Mouse (Mus musculus) c-Kit-positive CD71-negative TER-119-negative erythroid progenitor cells, embryonic 14.5 days (primary cell): ENCODE data around the gene Cobl.

Experiments
- DNase-seq: peaks from one replicate; pipeline ENCODE4 v3.0.0-alpha.2; 2013; ENCODE audit warnings: low read depth

Cobl gene

DNA sequence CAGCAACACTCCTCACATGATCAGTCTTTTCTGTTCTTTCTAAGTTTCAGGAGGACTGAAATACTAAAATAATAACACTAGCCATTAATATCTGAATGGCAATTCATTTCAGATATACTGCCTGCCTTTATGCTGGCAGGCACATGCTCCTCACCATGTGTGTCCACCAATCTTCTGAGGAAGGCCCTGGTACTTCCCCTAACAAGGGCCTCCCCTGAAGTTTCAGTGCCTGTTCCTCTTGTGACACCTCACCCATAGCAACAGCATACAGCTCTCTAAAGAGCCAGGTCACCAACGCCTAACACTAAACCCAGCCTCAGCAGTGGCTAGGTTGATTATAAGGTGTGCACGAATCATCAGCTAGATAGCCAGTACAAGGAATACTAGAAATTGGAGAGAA is 20.5 kb downstream of the Cobl start:
- DNase-seq = no peak

DNA sequence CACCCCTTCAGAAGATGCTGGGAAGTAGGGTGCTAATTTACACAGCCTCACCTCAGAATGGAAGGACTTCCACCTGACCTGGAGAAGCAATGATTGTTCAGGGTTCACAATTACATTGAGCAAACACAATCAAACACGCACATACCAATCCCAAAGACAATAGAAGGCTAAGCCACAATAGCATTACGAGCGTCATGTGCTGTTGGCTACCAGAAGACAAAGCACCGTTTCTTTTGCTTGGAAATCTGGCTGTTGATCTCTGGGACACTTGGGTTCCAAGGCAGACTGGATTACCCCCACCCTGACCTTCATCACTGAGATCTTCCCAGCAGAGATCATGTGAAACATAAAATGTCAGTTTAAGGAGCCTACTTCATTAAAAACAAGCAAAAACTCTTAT is 21.1 kb downstream of the Cobl start:
- no peak for DNase-seq

DNA sequence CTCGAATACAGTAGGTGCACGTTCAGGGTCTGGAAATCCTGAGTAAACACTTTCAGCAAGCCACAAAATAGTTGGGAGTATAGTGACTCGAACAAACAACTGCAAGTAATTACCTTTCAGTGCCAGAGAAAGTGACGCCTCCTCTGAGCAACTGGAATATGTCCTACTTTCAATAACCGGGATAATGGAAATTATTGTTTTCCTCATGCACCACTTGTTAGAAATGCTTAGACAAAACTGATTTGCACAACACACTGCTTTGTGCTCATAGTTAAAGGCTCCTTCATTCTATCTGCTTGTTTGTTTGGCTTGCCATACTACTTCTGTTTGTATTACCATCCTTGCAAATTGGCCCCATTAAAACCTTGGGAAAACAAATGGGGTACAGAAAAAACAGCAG is 21.6 kb downstream of the Cobl start:
- no peak for DNase-seq

DNA sequence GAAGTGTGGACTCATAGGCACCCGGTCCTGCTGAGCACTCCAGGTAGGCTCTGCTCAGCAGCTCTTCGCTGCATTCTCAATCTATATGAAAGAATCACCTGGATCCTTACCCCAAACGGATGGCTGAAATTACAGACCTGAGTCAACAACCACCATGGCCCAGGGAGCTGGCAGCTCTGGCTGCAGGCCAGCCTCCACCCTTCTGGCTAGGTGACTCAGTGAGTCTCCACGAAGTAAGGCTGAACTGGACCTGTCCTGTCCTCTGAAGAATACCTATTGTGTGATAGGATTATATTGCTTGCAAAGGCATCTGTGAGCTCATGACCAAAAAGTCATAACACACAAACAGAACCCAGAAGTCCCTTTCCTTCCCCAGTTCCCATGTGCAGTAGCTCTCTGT is 22.5 kb downstream of the Cobl start:
- no peak for DNase-seq

DNA sequence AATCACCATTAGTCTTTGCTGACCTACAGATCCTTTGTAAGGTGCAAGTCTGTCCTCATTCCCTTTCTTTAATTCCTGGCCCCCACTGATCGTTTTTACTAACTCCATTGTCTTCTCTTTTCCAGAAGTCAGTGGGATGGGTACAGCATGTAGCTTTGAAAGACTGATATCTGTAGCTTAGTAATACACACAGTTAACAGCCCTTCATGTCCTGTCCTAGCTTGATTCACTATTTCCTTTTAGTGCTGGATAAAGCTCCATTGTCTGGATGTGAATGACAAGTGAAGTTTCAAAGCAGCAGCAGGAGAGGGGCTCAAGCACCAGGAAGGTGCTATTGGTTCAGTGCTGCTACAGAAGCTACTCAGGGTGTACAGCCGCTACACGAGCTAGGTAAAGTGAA is 28.9 kb downstream of the Cobl start:
- no peak for DNase-seq

DNA sequence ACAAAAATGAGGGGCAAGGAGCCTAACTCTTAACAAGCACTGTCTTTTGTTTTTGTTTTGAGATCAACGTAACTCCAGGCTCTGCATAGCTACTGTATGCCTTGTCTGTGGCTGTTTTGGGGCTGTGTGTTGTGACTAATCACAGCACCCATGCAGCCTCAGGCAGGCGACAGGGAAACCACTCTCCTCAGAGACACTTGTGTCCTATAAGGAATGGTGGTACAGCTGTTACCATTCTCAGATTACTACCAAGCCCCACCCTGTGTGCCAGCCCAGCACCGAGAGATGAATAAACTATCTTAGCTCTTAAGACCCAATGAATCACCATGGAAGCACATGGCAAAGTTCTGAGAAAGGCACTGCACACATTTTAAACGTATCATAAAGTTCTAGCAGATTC is 29.7 kb downstream of the Cobl start:
- DNase-seq = no peak

DNA sequence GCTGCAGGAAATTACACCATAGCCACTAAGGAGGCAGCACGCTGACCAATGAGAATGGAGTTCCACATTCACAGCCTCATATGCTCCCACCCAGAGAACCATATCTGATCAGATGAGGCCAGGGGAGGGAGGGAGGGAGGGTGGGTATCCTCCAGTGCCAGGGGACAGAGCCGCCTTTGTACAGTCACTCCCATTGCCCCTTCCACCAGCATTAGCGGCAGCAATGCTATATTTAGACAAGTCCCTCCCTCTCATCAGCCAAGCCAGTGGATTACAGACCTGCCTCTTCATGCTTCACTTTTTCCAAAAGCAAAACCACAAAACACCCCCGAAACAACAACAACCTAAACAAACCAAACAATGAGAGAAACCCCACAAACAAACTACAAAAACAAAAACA is 30.2 kb downstream of the Cobl start:
- DNase-seq = no peak

DNA sequence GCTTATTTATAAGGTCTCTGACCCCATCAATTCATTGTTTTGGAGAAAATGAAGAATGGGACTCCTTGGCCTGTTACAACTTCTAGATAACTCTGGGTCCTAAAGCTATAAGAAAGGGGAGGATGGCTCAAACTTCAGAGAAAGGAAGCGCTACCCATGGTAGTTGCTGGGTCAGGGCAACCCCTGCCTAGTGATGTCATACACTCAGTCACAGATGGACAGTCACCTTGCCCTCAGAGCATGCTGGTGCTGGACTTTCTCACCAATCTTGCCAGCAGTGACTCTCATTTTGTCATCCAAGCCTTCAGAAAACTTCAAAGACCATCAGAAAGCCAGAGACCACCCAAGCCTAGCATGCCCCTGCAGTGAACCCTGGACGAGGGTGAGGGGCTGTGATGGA is 32.8 kb downstream of the Cobl start:
- no peak for DNase-seq

DNA sequence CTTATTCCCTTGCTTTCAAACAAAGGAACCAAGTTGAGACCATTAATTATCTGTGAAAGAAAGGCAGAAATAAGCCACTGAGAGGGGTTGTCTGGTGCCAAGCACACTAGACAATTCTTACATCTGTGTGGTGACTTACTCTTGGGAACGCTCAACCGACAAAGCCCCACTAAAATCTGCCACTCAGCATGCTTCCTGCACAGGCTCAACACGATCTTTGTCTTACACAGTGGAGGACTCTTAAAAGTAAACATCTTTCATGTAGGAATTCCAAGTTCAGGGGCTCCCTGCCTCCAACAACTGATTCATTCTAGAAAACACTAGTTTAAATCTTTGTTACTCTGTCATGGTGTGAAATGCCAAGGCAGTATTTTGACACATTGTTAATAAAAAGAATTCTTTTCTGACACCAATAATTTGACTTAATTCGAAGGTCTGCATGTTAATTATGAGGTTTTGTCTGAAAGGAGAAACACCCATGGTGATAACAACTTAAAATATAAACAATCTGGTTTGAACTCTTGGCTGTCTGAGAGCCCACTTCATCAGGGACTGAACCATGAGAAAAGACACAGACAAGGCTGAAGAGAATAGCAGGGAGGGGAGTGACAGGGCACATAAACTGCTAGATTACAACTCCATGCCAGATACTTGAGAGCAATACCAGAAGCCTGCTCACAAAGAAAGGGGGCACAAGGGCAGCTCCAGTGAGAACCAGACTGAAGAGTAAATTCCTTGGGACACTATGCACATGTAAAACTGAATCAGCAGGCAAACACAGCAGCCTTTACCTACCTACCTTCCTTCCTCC is 34.3 kb downstream of the Cobl start:
- DNase-seq = no peak

DNA sequence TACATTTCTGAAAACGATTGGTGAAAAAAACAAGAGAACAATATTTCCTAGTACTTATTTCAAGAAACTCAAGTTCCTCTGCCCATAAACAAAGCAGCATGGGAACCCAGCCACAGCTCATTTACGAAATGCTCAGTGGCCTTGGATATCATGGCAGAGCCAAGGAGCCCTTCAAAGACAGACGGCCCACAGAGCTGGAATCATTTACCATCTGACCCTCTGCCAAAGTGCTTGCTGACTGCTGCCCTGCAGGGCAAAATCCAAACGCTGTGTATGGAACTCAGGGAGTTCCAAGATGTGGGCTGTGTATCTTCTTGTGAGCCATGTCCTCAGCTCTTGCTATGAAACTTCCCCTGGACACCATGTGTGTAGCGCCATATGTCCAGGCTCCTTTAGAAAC is 38.0 kb downstream of the Cobl start:
- DNase-seq = no peak

DNA sequence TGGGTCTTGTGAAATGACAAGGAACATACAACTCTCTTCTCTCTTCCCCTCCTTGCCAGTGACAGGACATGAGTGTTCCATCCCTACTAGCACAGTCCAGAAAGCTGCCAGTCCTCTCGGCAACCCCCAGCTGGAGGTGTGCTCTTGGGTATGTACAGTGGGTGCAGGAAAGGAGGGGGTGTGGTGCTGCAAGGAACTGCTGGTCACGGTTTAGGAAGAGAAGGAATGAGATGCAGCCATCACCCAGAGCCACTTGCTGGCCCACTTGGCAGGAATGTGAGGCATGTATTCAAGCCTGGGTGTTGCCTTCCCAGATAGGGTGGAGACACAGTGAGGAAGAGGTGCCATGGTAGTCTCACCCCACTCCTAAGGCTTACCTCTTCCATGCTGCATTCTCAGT is 40.6 kb downstream of the Cobl start:
- DNase-seq = no peak

DNA sequence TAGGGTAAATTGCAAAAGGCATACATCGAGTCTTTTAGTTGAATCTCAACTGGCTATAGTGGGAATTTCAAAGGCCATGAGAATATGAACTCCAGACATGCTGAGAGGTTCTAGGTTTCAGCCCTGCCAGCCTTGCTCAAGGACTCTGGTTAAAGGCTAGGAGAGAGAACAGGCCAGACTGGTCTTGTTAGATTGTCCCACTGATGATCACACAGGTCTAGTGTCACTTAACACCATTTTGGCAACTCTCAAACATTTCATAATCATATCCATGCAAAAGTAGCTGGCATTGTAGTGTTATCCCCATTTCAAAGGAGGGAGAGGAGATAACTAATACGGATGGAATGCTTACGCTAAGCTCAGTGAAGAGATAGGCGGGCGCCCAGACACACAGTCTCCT is 43.6 kb downstream of the Cobl start:
- DNase-seq = no peak

DNA sequence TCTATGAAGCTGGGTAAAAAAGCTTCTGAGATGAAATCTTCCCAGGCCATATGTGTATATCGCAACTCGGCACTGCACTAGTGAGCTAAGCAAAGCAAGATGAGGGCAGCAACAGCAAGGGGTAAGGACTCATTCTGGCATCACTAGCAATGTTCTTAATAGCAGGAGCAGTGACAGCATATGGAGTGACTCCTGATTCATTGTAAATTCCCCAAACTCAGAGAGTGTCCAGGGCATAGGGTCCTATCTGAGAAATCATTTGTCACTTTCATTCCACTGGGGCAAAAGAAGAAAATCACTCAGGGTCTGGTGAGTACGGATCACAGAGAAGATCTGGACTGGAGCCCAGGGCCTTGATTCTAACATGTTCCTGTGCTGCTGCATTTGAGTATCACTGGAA is 44.6 kb downstream of the Cobl start:
- DNase-seq = no peak

DNA sequence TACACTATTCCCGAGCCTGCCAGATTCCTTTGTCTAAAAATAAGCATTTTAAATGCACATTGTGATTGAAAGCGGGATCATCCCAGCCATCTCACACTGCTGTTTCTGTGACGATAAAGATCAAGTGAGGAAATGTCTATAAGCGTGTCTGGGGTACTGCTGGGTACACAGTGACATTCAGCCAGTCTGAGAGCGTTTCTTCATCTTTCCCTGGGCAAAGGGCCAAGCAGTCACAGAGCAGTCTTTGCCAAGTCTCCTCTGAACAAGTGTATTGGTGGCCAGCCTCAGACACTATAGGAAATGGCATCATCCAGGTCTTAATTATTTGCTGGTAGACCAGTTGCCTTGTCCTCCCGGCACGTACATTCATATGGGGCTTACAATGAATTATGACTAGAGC is 47.9 kb downstream of the Cobl start:
- DNase-seq = no peak

DNA sequence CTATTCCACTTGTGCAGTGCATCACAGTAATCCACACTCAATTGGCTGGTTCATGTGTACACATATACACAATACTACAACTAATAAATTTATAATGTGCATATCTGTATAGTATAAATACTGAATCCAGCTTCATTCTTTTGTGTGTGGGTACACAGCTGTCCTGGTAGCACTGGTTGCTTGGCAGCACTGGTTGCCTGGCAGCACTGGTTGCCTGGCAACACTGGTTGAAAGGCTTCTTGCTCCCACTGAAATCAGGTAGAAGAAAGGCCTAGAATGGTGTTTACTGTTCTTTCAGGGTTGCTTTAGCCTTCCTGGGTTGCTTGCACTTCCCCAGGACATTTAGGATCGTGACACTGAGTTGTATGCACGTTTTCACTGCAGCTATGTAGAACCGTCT is 49.4 kb downstream of the Cobl start:
- no peak for DNase-seq

DNA sequence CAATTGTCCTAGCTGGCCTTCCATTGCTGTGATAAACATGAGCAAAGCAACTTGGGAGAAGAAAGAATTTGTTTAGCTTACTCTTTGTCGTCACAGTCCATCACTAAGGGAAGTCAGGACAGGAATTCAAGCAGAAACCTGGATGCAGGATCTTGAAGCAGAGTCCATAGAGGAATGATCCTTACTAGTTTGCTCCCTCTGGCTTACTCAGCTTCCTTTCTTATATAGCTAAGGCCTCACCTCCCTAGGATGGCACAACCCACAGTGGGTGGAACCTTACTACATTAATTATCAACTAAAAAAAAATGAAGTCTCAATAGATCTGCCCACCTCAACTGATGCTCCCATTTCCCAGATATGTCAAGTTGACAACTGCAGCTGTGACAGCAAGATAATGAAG is 52.8 kb downstream of the Cobl start:
- DNase-seq = no peak

DNA sequence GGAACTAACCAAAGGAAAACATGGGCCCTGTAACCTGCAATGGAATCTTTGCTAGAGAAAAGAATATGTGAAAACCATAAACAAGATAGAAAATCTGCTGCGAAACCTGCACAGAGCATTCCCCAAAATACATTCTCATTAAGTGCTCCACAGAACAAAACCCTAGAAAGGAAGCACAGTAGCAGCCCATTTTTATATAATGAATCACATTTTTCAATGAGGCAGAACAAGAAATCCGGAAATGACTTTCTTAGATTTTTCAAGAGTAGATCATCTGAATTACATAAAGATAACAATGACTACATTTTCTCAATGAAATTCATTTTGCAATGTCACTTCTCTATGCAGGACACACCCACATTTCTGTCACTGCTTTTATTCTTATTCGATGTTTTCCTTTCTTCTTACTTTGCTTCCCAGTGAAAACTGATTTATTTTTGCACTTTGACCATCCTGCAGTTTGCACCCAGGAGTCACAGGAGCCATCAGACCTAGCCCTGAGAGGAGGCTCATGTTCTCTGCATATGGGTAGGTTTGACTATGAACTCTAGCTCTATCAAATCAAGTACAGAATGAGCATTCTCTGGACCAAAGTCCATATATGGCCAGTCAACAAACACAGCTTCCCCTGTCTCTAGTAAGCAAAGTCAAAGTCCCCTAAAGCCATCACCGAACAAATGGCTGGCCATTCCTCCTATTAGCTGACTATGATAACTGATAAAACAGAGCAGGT is 53.5 kb downstream of the Cobl start:
- DNase-seq = no peak

DNA sequence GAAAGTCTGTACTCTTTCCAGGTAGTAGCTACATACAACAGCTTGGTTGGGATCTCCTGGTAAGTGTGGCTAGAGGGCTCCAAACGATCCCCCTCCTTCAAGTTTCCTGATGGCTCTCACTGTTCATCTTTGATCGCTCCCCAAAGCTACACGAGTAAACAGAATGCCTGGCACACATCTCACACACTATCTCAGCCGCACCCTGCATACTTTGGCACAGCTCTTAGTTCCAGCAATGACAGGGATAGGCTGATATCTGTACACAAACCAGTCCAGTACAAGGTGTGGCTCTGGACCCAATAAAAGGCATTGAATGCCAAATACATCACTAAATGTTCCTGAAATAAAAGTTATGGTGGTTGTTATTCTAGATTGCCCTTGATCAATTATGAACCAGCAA is 55.3 kb downstream of the Cobl start:
- no peak for DNase-seq

DNA sequence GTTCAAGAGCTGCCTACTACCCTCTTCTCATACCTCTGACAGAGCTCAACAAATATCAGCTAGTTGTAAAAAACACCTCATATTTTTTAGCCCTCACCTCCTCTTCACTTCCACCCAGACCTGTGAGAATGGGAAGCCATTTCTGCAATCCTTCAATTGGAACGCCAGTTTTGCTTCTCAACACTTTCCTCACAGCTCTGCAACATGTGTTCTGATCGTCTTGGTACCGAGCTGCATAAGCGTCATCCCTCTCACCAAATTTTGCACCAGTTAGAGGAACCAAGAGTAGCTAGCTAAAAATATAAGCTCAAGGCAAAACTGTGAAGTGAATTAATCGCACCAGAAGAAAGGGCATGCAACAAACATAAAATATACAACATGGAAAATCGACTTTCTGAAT is 56.9 kb downstream of the Cobl start:
- DNase-seq = no peak

DNA sequence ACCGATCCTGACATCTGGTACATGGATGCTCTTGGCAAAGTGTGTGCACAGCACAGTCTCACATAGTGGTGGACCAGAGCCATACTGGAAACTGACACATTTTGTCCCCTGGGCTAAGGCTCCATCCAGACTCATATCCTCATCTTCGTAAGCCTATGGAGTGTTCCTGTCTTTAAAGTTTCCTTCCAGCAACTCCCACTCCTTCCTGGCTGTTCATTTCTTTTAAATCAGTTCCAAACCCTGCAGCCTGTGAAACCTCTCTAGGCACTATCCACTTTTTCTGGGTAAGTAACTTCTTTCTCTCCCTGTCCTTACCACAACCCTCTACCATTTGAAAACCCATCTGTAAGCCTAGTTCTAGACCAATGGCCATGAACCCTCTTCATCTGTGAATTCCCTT is 64.9 kb downstream of the Cobl start:
- no peak for DNase-seq

DNA sequence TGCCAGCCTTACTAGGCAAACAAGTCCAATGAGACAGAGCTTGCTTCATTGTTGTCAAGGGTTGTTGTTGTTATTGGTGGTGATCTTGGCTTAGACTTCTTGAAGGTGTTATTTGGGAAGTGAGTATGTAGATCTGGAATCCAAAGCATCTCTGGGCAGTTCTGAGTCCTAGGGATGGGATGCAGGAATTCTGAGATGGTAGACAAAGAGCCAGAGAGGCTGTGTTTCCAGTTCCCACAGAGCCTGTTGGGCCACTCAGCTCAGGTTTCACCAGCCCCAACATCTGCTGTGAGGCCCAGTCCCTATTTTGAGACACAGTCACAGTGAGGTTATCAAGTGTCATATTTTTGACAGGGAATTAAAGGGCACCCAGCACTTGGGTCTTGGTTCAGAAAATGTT is 68.6 kb downstream of the Cobl start:
- DNase-seq = no peak

DNA sequence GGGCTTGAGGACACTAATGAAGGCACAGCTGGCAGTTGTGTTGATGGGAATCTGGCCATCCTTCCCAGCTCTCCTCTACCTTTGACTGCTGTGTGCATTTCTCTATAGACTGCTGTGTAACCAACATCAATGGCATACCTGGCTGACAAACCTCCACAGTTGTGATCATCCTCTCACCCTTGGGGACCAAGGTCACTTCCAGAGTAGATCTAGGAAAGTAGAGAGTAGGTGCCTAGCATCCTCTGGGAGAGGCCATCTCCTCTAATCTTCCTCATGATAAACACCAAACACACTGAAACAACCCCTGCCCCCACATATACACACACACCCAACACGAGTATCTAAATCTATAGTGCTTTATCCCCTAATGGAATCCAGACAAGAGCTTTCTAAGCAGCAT is 70.1 kb downstream of the Cobl start:
- DNase-seq = no peak

DNA sequence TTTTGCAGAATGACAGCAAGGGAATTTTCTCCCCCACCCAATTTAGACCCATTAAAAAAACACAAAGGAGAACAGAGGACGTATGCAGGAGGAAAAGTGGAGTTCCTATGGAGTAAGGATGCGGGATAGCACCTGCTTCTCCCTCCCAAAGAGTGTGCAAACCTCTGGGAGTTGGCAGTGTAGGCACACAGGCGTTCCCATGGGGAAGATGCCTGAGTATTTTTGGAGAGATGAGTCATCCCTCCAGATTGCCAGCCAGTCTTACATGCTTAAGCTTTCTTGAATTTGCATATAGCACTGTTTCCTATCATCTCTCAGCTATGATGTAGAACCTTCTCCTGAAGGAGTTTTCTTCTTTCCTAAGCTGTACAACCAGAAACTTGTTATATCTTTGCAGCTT is 70.6 kb downstream of the Cobl start:
- no peak for DNase-seq

DNA sequence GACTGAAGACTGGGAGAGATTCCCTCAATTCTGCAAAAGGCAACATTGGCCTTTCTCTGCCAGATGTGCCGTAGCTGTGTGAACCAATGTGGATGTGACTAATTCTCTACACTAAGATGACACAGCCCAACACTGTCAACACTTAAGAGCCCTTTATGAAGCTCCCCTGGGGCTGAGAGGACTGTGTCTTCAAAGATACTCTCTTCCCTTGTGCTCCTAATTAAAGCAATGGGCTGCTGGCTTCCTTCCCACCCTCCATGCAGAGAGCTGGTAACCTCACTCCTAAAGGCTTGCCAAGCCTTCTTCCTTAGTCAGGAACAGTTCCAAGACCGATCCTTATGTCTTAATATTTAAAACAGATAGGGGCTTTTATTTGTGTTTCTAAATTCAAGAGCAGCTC is 79.9 kb downstream of the Cobl start:
- DNase-seq = no peak
